Mouse (Mus musculus) C2C12 (cell line): Measurements from ENCODE around the gene Gm12355.
"Not testable (repeated sequence)": the region's sequence is repeated elsewhere in the genome, so short reads cannot be mapped to it uniquely, and the experiment has no call there.

ENCODE experiments used
- MAX ChIP-seq: IDR thresholded peaks from one replicate; pipeline ENCODE4 v1.6.1; 2011; ENCODE audit warnings: mild to moderate bottlenecking, control low read depth
- MYOG ChIP-seq: IDR thresholded peaks from one replicate; pipeline ENCODE4 v1.6.1; 2011; ENCODE audit not compliant: control insufficient read depth, insufficient read length; ENCODE audit errors: extremely low read depth

DNA sequence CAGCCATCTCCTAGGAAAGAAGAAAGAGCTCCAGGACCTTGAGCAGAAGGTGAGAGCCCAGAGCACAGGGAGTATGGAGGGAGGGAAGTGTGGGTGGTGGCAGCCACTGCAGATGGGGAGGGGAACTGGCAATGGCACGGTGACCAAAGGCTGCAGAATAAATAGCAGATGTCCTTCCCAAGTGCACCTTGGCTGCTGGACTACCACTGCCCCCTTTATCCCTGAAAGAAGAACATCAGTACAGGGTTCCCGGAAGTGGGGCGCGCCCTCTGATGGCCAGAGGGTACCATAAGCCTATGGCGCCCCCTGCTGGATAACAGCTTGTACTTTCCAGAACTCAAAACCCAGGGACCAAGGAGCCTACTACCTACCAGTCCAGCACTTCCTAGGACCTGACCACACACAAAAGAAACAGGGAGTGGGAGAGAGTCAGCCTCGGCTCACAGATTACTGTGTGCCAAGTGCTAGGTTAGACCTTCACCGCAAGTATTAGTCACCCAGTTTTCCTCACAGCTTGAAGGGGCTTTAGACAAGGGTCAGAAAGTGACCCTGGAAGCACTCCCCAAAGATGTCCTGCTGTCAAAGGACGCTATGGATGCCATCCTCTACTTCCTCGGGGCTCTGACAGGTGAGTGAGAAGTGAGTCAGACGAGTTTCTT, 10.0 kb upstream of the Gm12355 start:
- TF ChIP-seq MYOG, MAX: not testable (repeated sequence)
